Mouse (Mus musculus) lung, adult 2 months (tissue): ENCODE measurements around the gene Heatr5a.

Source experiments
- CTCF ChIP-seq: fragments of 200-500 bp; IDR thresholded peaks from 2 replicates; pipeline ENCODE4 v1.5.1; 2011; ENCODE audit warnings: mild to moderate bottlenecking, low read length, control low read depth; ENCODE audit not compliant: insufficient read depth
- POLR2A ChIP-seq: fragments of 200-500 bp; IDR thresholded peaks from 2 replicates; pipeline ENCODE4 v1.6.1; 2011; ENCODE audit warnings: low read depth, mild to moderate bottlenecking, control low read depth, low read length, borderline replicate concordance; ENCODE audit errors: extremely low read depth

- no peak for TF ChIP-seq CTCF
- no peak for TF ChIP-seq POLR2A
These were observed 31.3 kb downstream of the Heatr5a start for GRCm38 (mm10) chr12:51939848-51940247.
